Mouse (Mus musculus): ENCODE measurements around the gene Alms1. TPM values are rescaled to one million over a fixed set of nuclear protein-coding genes. Genes with fewer than 3 reads are reported as not detected.
"Not testable (repeated sequence)": the region's sequence is repeated elsewhere in the genome, so short reads cannot be mapped to it uniquely, and the experiment has no call there.

The Alms1 gene
- polyA plus RNA-seq, 1 experiment: 4.8 TPM

DNA sequence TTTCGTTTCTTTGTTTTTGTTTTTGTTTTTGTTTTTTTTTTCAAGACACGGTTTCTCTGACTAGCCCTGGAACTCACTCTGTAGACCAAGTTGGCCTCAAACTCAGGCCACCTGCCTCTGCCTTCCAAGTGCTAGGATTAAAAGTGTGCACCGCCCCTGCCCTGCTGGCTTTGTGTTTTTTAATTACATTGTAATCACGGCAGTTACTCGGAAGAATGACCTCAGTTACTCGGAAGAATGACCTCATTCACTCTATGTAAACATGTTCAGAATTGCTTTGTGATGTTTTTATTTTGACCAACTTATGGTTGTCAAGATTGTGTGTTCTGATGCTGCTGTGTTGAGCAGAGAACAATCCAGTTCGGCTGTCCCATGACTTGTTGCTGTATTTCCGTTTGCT is 45.8 kb downstream of the Alms1 start:
- WGBS: 82% methylated on average over 8 of the region's 8 CpGs
- no peak overlapping the region for H3K4me3 ChIP-seq (replicated peaks; ENCODE audit: control insufficient read depth, low read depth, low read length)
- no peaks in the 10 kb centered on the region for H3K4me1 ChIP-seq (ENCODE audit: control insufficient read depth, insufficient read depth, low read length)
- TF ChIP-seq CTCF (IDR thresholded peaks at IDR 0.05; ENCODE audit: control insufficient read depth, insufficient read depth, low read length): no peak
- no peak for TF ChIP-seq POLR2A (IDR thresholded peaks at IDR 0.05; ENCODE audit: borderline replicate concordance, control insufficient read depth, low read depth, low read length)
- H3K27ac ChIP-seq (ENCODE audit: control insufficient read depth, insufficient read depth, low read depth, low read length, poor library complexity): no peak overlapping the region

DNA sequence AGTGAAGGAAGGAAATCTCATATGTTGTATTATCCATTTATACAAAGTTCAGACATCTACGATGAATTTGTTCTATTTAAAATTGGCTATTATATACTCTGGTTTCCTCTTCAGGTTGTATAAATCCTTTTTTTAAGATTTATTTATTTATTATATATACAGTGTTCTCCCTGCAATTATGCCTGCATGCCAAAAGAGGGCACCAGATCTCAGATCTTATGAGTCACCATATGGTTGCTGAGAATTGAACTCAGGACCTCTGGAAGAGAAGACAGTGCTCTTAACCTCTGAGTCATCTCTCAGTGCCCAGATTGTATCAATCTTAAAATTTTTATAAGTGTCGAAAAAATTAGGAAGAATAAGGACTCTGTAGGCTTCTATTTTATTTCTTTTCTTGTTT is 65.9 kb downstream of the Alms1 start:
- no peak for TF ChIP-seq POLR2A (IDR thresholded peaks at IDR 0.05; ENCODE audit: borderline replicate concordance, control insufficient read depth, low read depth, low read length)
- Histone ChIP-seq H3K27ac (ENCODE audit: control insufficient read depth, insufficient read depth, low read depth, low read length, poor library complexity) (no peak overlapping the region), H3K4me3 (replicated peaks; ENCODE audit: control insufficient read depth, low read depth, low read length) (no peak overlapping the region), H3K4me1 (ENCODE audit: control insufficient read depth, insufficient read depth, low read length) (no peaks in the 10 kb centered on the region)
- WGBS: 85% methylated on average over 2 of the region's 2 CpGs

DNA sequence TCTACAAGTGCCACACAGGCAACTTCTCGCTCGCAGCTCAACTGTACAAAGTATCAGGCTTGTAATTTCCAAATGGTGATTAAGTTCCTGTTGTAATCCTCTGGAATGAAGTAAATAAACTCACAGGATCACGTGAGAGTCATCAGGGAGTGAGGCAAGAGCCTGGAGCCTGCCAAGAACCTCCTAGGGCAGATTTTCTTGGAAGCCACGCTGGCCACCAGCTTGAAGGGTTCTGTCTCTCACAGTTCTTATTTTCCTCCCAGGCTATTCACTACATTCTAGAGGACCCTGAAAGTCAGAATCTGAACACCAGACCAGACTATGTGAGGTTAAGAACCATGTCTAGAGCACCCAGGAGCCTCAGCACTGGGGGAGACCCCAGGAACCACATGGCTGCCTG is 114.6 kb downstream of the Alms1 start:
- not testable (repeated sequence) for H3K27ac ChIP-seq (ENCODE audit: control insufficient read depth, insufficient read depth, low read depth, low read length, poor library complexity); H3K4me3 ChIP-seq (replicated peaks; ENCODE audit: control insufficient read depth, low read depth, low read length); H3K4me1 ChIP-seq (ENCODE audit: control insufficient read depth, insufficient read depth, low read length)
- 74% methylated on average over 2 of the region's 4 CpGs for WGBS

DNA sequence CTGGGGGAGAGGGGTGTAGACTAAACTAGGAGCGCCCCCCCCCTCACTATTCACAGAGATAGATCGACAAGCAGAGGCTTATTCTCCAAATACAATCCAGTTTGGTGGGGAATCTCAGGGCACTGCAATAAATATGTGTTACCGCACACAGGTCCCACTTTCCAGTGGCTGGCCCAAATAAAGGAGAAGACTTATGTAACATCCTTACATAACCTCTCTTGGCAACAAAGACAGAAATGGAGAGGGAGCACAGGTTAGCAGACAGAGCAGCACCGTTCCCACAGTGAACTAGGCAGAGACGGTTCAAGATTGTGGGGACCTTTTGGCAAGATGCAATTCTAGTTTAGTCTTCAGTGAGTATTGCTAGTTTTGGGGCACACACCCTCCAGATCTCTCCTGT is 121.9 kb downstream of the Alms1 start:
- not testable (repeated sequence) for H3K4me3 ChIP-seq (replicated peaks; ENCODE audit: control insufficient read depth, low read depth, low read length); H3K27ac ChIP-seq (ENCODE audit: control insufficient read depth, insufficient read depth, low read depth, low read length, poor library complexity); H3K4me1 ChIP-seq (ENCODE audit: control insufficient read depth, insufficient read depth, low read length)
- WGBS: 82% methylated on average over 5 of the region's 5 CpGs

DNA sequence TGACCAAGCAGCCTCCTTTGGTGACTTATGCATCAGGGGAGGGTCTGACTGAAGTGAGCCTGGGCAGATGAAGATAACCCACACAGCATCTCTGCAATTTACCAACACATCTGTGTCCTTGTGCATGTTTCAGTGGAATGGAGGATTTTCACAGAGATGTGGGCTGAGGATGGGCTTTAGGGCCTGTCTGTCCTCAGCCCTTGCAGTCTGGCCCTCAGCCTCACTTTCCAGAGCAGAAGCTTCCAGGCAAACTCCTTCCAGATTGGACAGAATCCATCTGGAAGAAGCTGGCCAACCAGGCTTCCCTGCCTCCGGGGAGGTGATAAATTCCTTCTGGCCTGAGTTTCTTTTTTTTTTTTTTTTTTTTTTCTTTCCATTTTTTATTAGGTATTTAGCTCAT is 122.3 kb downstream of the Alms1 start:
- H3K27ac ChIP-seq (ENCODE audit: control insufficient read depth, insufficient read depth, low read depth, low read length, poor library complexity); H3K4me3 ChIP-seq (replicated peaks; ENCODE audit: control insufficient read depth, low read depth, low read length); H3K4me1 ChIP-seq (ENCODE audit: control insufficient read depth, insufficient read depth, low read length): not testable (repeated sequence)
- 75% methylated on average over 1 of the region's 1 CpGs for WGBS

DNA sequence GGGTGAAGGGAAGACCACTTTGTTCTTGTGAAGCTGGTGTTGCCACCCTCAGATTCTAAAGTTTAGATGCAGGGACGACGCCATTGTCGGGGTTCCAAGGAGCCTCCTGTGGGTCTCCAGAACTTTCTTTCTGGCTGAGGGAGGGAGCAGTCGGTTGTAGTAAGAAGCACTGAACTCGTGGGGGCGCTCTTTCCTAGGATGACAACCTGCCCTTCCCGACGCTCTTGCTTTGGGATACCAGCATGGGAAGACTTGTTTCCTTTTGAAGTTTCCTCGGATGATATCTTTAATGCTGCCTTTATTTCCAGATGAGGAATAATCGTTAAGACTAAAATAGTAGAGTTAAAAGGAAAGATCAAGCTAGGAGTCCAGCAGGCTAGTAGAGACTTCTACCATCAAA is 125.8 kb downstream of the Alms1 start, which contains the start of gene Nat8f7:
Gene Nat8f7 (minus strand): TSS at position 101 of the 400 bp plus-strand sequence.
- 74% methylated on average over 10 of the region's 10 CpGs for WGBS
- not testable (repeated sequence) for H3K27ac ChIP-seq (ENCODE audit: control insufficient read depth, insufficient read depth, low read depth, low read length, poor library complexity); H3K4me1 ChIP-seq (ENCODE audit: control insufficient read depth, insufficient read depth, low read length); H3K4me3 ChIP-seq (replicated peaks; ENCODE audit: control insufficient read depth, low read depth, low read length)

Other genes with a start within 250 kb of the Alms1 start
- gene Rab11fip5, start 212.9 kb upstream of the Alms1 start, polyA plus RNA-seq (2011; ENCODE audit: insufficient read depth, insufficient read length, low replicate concordance, missing spikeins): 1.7 and 3.8 TPM in 2 replicates
- gene Noto, start 163.6 kb upstream of the Alms1 start, polyA plus RNA-seq (2011; ENCODE audit: insufficient read depth, insufficient read length, low replicate concordance, missing spikeins): 2.0 TPM in 1 of 2 replicates, not detected in the other
- 7.3 and 8.1 TPM in 2 replicates for gene Smyd5, start 155.5 kb upstream of the Alms1 start, polyA plus RNA-seq (2011; ENCODE audit: insufficient read depth, insufficient read length, low replicate concordance, missing spikeins)
- gene Cct7, start 136.0 kb upstream of the Alms1 start, polyA plus RNA-seq (2011; ENCODE audit: insufficient read depth, insufficient read length, low replicate concordance, missing spikeins): 87.1 and 97.5 TPM in 2 replicates
- gene Pradc1, start 135.6 kb upstream of the Alms1 start, polyA plus RNA-seq (2011; ENCODE audit: insufficient read depth, insufficient read length, low replicate concordance, missing spikeins): 3.5 and 16.0 TPM in 2 replicates
- not detected in 2 replicates for gene Fbxo41, start 84.5 kb upstream of the Alms1 start, polyA plus RNA-seq (2011; ENCODE audit: insufficient read depth, insufficient read length, low replicate concordance, missing spikeins)
- gene Egr4, start 73.9 kb upstream of the Alms1 start, polyA plus RNA-seq (2011; ENCODE audit: insufficient read depth, insufficient read length, low replicate concordance, missing spikeins): not detected in 2 replicates
- not detected in 2 replicates for gene Nat8f7, start 125.7 kb downstream of the Alms1 start, polyA plus RNA-seq (2011; ENCODE audit: insufficient read depth, insufficient read length, low replicate concordance, missing spikeins)
- not detected in 2 replicates for gene Nat8f3, start 178.2 kb downstream of the Alms1 start, polyA plus RNA-seq (2011; ENCODE audit: insufficient read depth, insufficient read length, low replicate concordance, missing spikeins)
- not detected in 2 replicates for gene Nat8f6, start 233.4 kb downstream of the Alms1 start, polyA plus RNA-seq (2011; ENCODE audit: insufficient read depth, insufficient read length, low replicate concordance, missing spikeins)
- gene Nat8f5, start 233.4 kb downstream of the Alms1 start, polyA plus RNA-seq (2011; ENCODE audit: insufficient read depth, insufficient read length, low replicate concordance, missing spikeins): not detected in 2 replicates
- 2.0 TPM in 1 of 2 replicates, not detected in the other for gene Nat8, start 244.6 kb downstream of the Alms1 start, polyA plus RNA-seq (2011; ENCODE audit: insufficient read depth, insufficient read length, low replicate concordance, missing spikeins)